Mouse (Mus musculus): Measurements from ENCODE around the gene Cops9.

DNA sequence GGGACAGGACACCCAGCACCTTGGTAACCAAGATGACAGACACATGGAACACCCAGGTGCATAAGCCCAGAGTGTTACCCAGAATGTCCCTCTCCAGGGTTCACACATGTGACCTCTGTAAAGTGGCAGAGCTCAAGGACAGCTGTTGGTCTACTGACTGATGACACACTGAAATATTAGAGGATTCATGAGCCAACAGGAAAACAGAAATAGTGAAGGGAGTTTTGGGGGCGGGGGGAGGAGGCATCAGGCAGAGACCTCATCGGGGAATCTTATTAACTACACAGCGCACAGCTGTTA is 34.8 kb upstream of the Cops9 start:
- TF ChIP-seq CTCF (IDR thresholded peaks at IDR 0.05; ENCODE audit: low read depth, low read length) (no peak), POLR2A (IDR thresholded peaks at IDR 0.05; ENCODE audit: extremely low read depth, insufficient read depth, low read length) (no peak)

Data from liver, adult 2 months (tissue).